Mouse (Mus musculus): ENCODE results near the gene Pbx1. TPM values are rescaled to one million over a fixed set of nuclear protein-coding genes. Genes with fewer than 3 reads are reported as not detected.

Gene Pbx1
- polyA plus RNA-seq, 1 experiment from 2014 or later, result 4.0 TPM

- Histone ChIP-seq H3K27me3 (ENCODE audit: insufficient read depth, low read length) (no peaks in the 10 kb centered on the region), H3K4me2 (ENCODE audit: low read depth, low read length) (no peak overlapping the region), H3K9ac (replicated peaks) (no peak overlapping the region), H3K27ac (ENCODE audit: low read depth) (no peak overlapping the region), H3K4me3 (ENCODE audit: low read depth, low read length) (no peak overlapping the region), H3K4me1 (ENCODE audit: insufficient read depth) (no peaks in the 10 kb centered on the region), H3K36me3 (replicated peaks; ENCODE audit: insufficient read depth, low read length) (no peaks in the 10 kb centered on the region), H3K9me3 (ENCODE audit: low read length) (no peaks in the 10 kb centered on the region)
- TF ChIP-seq EP300 (IDR thresholded peaks at IDR 0.05; ENCODE audit: low read depth) (no peak), CTCF (IDR thresholded peaks at IDR 0.05; ENCODE audit: low read depth) (no peak)
- ATAC-seq (no peak), DNase-seq (no peak)
- WGBS (ENCODE audit: insufficient replicate concordance), result 68% methylated on average over 5 of the region's 5 CpGs
These were observed 48.1 kb downstream of the Pbx1 start for GRCm38 (mm10) chr1:168383832-168384593.

- no peaks in the 10 kb centered on the region for H3K36me3 ChIP-seq (replicated peaks; ENCODE audit: insufficient read depth, low read length)
- no peak for TF ChIP-seq CTCF (IDR thresholded peaks at IDR 0.05; ENCODE audit: low read depth)
- TF ChIP-seq EP300 (IDR thresholded peaks at IDR 0.05; ENCODE audit: low read depth), result no peak
- 56% methylated on average over 4 of the region's 4 CpGs for WGBS (ENCODE audit: insufficient replicate concordance)
- H3K27me3 ChIP-seq (ENCODE audit: insufficient read depth, low read length), result no peaks in the 10 kb centered on the region
- H3K4me2 ChIP-seq (ENCODE audit: low read depth, low read length), result no peak overlapping the region
- no peak for DNase-seq
- no peak for ATAC-seq
- no peak overlapping the region for H3K4me3 ChIP-seq (ENCODE audit: low read depth, low read length)
- H3K4me1 ChIP-seq (ENCODE audit: insufficient read depth), result no peaks in the 10 kb centered on the region
- no peak overlapping the region for H3K9ac ChIP-seq (replicated peaks)
- H3K27ac ChIP-seq (ENCODE audit: low read depth), result no peak overlapping the region
- H3K9me3 ChIP-seq (ENCODE audit: low read length), result no peaks in the 10 kb centered on the region
These were observed 49.3 kb downstream of the Pbx1 start for GRCm38 (mm10) chr1:168382823-168383157.

- Histone ChIP-seq H3K9ac (replicated peaks) (no peak overlapping the region), H3K4me1 (ENCODE audit: insufficient read depth) (no peaks in the 10 kb centered on the region), H3K4me2 (ENCODE audit: low read depth, low read length) (no peak overlapping the region), H3K4me3 (ENCODE audit: low read depth, low read length) (no peak overlapping the region), H3K36me3 (replicated peaks; ENCODE audit: insufficient read depth, low read length) (no peaks in the 10 kb centered on the region), H3K9me3 (ENCODE audit: low read length) (no peaks in the 10 kb centered on the region), H3K27me3 (ENCODE audit: insufficient read depth, low read length) (no peaks in the 10 kb centered on the region), H3K27ac (ENCODE audit: low read depth) (no peak overlapping the region)
- TF ChIP-seq EP300 (IDR thresholded peaks at IDR 0.05; ENCODE audit: low read depth) (no peak), CTCF (IDR thresholded peaks at IDR 0.05; ENCODE audit: low read depth) (no peak)
- 66% methylated on average over 9 of the region's 9 CpGs for WGBS (ENCODE audit: insufficient replicate concordance)
- no peak for DNase-seq
- no peak for ATAC-seq
These were observed 49.8 kb downstream of the Pbx1 start for GRCm38 (mm10) chr1:168382106-168382822.

- ATAC-seq, result 0 out of 2 replicates have a peak, but pooled peaks have one; percentile 35
- Histone ChIP-seq H3K4me2 (ENCODE audit: low read depth, low read length) (no peak overlapping the region), H3K9ac (replicated peaks) (no peak overlapping the region), H3K4me3 (ENCODE audit: low read depth, low read length) (no peak overlapping the region), H3K36me3 (replicated peaks; ENCODE audit: insufficient read depth, low read length) (no peaks in the 10 kb centered on the region), H3K27me3 (ENCODE audit: insufficient read depth, low read length) (no peaks in the 10 kb centered on the region), H3K9me3 (ENCODE audit: low read length) (no peaks in the 10 kb centered on the region), H3K27ac (ENCODE audit: low read depth) (no peak overlapping the region), H3K4me1 (ENCODE audit: insufficient read depth) (no peaks in the 10 kb centered on the region)
- TF ChIP-seq EP300 (IDR thresholded peaks at IDR 0.05; ENCODE audit: low read depth) (no peak), CTCF (IDR thresholded peaks at IDR 0.05; ENCODE audit: low read depth) (no peak)
- WGBS (ENCODE audit: insufficient replicate concordance), result 60% methylated on average over 4 of the region's 4 CpGs
- DNase-seq, result no peak
These were observed 50.6 kb downstream of the Pbx1 start for GRCm38 (mm10) chr1:168381451-168381850.

GRCm38 (mm10) chr1:168380241-168380770 is 51.8 kb downstream of the Pbx1 start:
- H3K4me3 ChIP-seq (ENCODE audit: low read depth, low read length), result no peak overlapping the region
- no peak overlapping the region for H3K4me2 ChIP-seq (ENCODE audit: low read depth, low read length)
- H3K4me1 ChIP-seq (ENCODE audit: insufficient read depth), result no peaks in the 10 kb centered on the region
- ATAC-seq, result no peak
- TF ChIP-seq EP300 (IDR thresholded peaks at IDR 0.05; ENCODE audit: low read depth) (no peak), CTCF (IDR thresholded peaks at IDR 0.05; ENCODE audit: low read depth) (no peak)
- H3K27me3 ChIP-seq (ENCODE audit: insufficient read depth, low read length), result no peaks in the 10 kb centered on the region
- H3K9me3 ChIP-seq (ENCODE audit: low read length), result no peaks in the 10 kb centered on the region
- H3K36me3 ChIP-seq (replicated peaks; ENCODE audit: insufficient read depth, low read length), result 0 out of 2 replicates have a peak, but pooled peaks cover 1% of the 10 kb centered on the region
- no peak for DNase-seq
- no peak overlapping the region for H3K9ac ChIP-seq (replicated peaks)
- no peak overlapping the region for H3K27ac ChIP-seq (ENCODE audit: low read depth)
- WGBS (ENCODE audit: insufficient replicate concordance), result 66% methylated on average over 9 of the region's 9 CpGs

GRCm38 (mm10) chr1:168377650-168378049 is 54.4 kb downstream of the Pbx1 start:
- Histone ChIP-seq H3K36me3 (replicated peaks; ENCODE audit: insufficient read depth, low read length) (0 out of 2 replicates have a peak, but pooled peaks cover 2% of the 10 kb centered on the region), H3K4me1 (ENCODE audit: insufficient read depth) (no peaks in the 10 kb centered on the region), H3K4me3 (ENCODE audit: low read depth, low read length) (no peak overlapping the region), H3K9me3 (ENCODE audit: low read length) (no peaks in the 10 kb centered on the region), H3K9ac (replicated peaks) (no peak overlapping the region), H3K27me3 (ENCODE audit: insufficient read depth, low read length) (no peaks in the 10 kb centered on the region), H3K27ac (ENCODE audit: low read depth) (no peak overlapping the region), H3K4me2 (ENCODE audit: low read depth, low read length) (no peak overlapping the region)
- ATAC-seq (no peak), DNase-seq (no peak)
- TF ChIP-seq EP300 (IDR thresholded peaks at IDR 0.05; ENCODE audit: low read depth) (no peak), CTCF (IDR thresholded peaks at IDR 0.05; ENCODE audit: low read depth) (no peak)
- 63% methylated on average over 6 of the region's 6 CpGs for WGBS (ENCODE audit: insufficient replicate concordance)
